Mouse (Mus musculus) NIH3T3 (cell line): ENCODE results near the gene Cmtm2a.
A peak's percentile ranks its signal among the peaks of the same experiment; 100 is the strongest.
"Not testable (repeated sequence)": the region's sequence is repeated elsewhere in the genome, so short reads cannot be mapped to it uniquely, and the experiment has no call there.

Experiments used
- DNase-seq: peaks from one replicate; pipeline ENCODE4 v3.0.0-alpha.2; 2012; ENCODE audit warnings: low read depth

The Cmtm2a gene

DNA sequence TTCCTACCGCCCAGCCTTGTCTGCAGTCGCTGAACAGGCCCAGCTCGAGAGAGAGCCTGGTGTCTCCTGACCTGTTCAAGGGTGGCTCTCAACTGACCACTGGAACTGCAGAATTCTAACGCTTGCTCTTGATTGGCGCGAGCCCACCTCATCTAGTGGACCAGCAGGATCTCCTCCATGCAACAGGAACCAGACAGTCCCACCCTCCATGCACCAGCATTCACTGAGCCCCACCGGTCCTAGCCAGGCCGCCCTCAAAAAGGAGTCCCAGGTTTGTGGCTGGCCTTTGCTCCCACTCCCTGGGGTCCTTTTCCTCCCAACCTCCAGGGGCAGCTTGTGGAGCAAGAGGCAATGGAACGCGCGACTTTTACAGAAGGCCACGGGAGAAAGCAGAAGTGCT lies at the start of gene Cmtm2a:
Cmtm2a (minus strand) TSS at position 101 of the 400 bp plus-strand sequence.
- not testable (repeated sequence) for DNase-seq

GRCm38 (mm10) chr8:104342426-104342825 lies 49.4 kb upstream of the Cmtm2a start:
- DNase-seq = no peak

DNA sequence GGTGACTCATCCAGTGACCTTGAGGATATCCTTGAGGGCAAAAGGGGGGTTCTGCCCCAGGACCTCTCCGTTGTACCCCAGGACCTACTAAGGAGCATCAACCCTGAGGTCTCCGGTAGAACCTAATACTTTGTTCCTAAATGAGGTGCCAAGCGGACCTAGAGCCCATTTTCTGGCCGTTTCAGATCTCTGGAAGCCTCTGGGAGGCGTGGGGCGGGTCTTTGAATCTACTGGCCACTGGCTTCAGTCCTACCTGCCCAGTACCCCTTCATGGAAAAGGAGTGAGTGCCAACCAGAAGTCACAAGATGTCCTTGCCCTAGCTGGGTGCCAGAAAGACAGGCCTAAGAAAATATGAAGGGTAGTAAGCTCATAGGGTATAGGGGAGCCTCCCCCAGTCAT lies 48.7 kb upstream of the Cmtm2a start:
- no peak for DNase-seq

DNA sequence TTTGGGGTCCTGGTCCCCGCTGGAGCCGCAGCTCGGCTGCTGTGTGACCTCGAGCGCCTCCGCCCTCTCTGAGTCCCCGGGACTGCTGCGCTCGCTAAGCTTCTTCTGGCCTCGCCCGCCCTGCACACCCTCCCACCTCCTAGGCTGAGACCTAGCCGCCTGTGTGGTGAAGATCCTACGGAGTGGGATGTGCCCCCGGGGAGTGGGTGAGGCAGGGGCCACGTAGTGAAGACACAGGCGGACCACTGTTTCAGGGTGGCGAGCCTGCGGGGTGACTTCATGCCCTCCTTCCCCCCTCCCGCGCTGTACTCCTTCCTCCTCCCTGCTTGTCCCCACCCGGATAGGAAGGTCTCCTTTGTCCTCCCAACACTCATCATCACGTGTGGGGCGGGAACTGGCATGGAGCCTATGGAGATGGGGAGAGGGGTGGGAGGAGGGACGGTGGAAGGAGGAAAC lies 48.2 kb upstream of the Cmtm2a start:
- DNase-seq = peak; percentile 96

- DNase-seq = peak; percentile 94
Observed at GRCm38 (mm10) chr8:104340233-104341105, 47.5 kb upstream of the Cmtm2a start.

GRCm38 (mm10) chr8:104339983-104340232 lies 46.9 kb upstream of the Cmtm2a start:
- no peak for DNase-seq

GRCm38 (mm10) chr8:104339229-104339982 lies 46.4 kb upstream of the Cmtm2a start, which contains the start of gene Cmtm3:
Cmtm3 (plus strand) TSS chr8:104339410.
- DNase-seq = peak; percentile 29

DNA sequence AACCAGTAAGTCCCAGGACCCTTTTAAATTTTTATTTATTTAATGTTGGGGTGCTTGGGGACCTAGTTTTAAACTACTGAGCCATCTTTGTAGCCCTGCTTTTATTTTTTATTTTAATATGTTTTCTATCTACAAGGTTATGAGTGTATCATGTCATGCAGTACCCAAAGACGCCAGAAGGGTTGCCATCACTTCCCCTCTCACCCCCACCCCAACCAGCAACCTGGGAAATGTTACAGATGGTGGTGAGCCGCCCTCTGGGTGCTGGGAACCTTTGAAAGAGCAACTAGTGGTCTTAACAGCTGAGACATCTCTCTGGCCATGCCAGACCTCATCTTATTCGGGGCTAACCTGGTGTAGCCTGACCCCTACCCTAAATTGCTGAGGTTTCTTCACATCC lies 44.9 kb upstream of the Cmtm2a start:
- no peak for DNase-seq

DNA sequence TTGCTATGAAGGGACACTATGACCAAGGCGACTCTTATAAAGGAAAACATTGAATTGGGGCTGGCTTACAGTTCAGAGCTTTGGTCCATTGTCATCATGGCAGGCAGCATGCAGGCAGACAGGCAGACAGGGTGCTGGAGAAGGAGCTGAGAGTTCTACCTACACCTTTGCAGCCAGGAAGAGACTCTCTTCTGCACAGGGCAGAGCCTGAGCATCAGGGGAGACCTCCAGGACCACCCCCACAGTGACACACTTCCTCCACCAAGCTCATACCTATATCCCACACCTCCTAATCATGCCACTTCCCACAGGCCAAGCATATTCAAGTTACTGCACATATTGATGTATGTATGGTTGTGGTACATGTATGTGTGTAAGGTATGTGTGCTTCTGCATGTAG lies 43.8 kb upstream of the Cmtm2a start:
- no peak for DNase-seq

DNA sequence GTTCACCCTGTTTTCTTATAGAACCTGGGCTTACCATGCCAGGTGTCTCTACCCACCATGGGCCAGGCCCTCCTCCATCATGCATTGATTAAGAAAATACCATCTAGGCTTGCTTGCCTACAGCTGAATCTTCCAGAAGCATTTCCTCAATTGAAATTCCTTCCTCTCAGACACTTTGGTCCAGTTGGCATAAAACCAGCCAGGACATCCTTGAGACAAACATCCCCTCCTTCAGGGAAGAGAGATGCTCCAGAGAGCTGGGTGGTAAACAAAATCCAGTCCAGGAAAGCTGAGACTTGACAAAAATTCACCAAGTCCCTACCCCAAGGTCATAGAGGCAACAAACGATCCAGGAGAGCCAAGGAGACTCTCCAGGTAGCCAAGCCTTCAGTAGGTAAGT lies 41.2 kb upstream of the Cmtm2a start:
- no peak for DNase-seq

DNA sequence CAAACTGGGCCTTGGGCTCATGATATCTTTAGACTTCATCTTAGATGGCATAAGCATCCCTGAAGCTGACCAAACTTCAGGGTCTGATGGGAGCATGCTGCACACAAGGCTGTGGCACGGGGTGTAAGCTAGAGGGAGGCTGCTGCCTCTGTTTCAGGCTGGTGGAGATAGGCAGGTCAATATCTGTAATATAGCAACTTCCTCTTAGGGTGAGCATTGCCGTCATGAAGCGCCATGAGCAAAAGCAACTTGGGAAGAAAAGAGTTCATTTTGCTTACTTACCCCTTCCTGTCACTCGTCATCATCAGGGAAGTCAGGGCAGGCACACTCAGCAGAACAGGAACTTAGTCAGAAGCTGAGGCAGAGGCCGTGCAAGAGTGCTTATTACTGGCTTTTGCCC lies 40.8 kb upstream of the Cmtm2a start:
- no peak for DNase-seq

- peak; percentile 34 for DNase-seq
Observed at GRCm38 (mm10) chr8:104332665-104333631, 40.0 kb upstream of the Cmtm2a start.

- DNase-seq = not testable (repeated sequence)
Observed at GRCm38 (mm10) chr8:104321930-104322329, 28.9 kb upstream of the Cmtm2a start, which contains the start of gene Cmtm2b. Cmtm2b (plus strand) TSS chr8:104322230.

GRCm38 (mm10) chr8:104321267-104321666 lies 28.3 kb upstream of the Cmtm2a start, which contains the start of gene Gm11020:
Gm11020 (plus strand) TSS chr8:104321567.
- DNase-seq = not testable (repeated sequence)

DNA sequence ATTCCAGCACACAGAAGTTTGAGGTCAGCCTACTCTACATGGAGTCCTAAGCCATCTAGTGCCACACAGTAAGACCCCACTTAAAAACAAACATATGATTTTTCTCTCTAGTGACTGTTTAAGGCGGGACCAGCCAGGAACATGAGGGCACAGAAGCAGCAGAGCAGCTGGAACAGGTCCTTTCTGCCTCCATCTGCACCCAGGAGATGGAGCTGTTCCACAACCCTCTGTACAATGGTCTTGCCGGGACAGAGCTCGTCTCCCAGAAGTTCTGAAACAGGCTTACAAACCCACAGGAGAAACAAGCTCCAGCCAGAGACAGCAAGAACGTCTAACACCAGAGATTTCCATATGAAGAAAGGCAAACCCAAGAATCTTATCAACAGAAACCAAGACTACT lies 20.3 kb upstream of the Cmtm2a start:
- DNase-seq = peak; percentile 37

DNA sequence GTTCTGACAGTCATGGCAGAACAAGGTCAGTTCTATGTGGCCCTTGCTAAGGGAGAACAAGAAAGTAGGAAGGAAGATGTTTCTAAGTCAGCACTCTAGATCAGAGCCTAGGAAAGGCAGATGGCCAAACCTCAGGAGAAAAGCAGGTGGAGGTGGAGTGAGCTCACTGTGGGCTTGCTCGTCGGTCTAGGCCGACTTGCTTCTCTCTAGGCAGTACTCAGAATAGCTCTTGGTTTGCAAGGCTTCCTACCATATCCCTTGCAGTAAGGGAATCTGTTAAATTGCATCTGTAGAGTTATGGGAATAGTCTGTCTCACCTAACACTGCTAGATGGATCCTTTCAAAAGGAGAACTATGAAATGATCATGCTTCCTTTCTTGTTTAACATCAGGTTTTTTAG lies 19.0 kb upstream of the Cmtm2a start:
- DNase-seq = not testable (repeated sequence)

- not testable (repeated sequence) for DNase-seq
Observed at GRCm38 (mm10) chr8:104309441-104310155, 16.6 kb upstream of the Cmtm2a start, which contains the start of the genes Gm45711 and Cmtm1. Gm45711 (minus strand) TSS chr8:104310081. Cmtm1 (minus strand) TSS chr8:104310145.

DNA sequence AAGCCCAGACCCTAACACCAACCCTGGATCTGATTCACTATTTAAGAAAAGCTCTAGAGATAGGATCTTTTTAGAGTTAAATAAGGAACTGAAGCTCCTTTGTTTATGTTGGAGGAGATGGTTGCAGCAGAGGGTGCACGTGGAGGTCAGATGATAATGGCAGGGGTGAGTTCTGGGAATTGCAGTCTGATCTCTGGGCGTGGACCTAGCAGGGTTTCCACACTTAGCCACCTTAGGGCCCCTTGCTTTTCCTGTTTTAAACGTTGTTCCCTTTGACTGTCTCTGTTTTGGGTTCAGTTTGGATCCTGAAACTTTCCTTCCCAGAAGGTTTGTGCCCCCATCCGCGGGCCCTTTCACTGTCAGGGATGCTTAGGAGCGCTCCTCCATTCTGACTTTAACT lies 15.4 kb upstream of the Cmtm2a start:
- not testable (repeated sequence) for DNase-seq

DNA sequence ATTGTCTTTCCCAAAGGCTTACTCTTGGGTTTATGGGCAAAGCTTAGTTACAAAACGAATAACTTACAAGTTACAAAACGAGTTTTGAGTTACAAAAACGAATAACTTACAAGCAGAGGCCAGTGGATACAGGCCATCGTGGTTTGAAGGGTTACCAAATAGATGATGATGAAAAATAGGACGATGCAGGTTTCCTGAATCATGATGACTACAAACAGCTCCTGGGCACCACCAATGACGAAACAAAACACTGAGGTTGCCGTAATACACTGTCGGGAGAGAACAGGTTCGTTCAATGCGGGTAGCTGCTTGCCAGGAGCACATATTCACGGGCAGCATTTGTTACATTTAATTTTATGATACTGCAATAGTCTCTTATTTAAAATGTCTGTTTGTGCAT lies 12.0 kb upstream of the Cmtm2a start:
- no peak for DNase-seq

DNA sequence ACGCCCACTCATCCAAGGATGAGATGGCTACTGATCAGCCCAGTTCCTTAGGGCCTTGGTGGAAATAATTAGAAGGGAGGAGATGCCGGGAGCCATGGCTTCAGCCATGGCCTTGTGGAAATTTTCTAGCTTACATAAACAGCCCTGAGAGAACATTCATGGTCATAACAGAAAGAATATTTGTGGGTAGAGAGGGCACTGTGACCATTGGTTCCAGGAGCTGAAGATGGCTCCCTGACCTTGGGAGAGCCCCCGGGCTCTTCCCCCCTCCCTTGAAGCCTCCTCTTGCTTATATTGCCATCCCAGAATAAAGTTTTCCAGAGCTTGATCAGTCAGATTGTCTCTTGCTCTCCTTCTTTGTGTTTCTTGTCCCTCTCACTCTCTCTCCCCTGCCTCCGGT lies 9.6 kb upstream of the Cmtm2a start:
- DNase-seq = not testable (repeated sequence)

GRCm38 (mm10) chr8:104301577-104301976 lies 8.6 kb upstream of the Cmtm2a start:
- not testable (repeated sequence) for DNase-seq
